Mouse (Mus musculus) embryonic facial prominence, embryonic 11.5 days (tissue): ENCODE measurements around the gene Stk33. TPM values are rescaled to one million over a fixed set of nuclear protein-coding genes. Genes with fewer than 3 reads are reported as not detected.

Source experiments
- ATAC-seq: fragments of 200-750 bp; cut with Nextera tagmentation; replicated peaks from 2 replicates; pipeline ENCODE4 v1.8.0; 2017; ENCODE audit warnings: low read depth; ENCODE audit not compliant: insufficient number of reproducible peaks, low FRiP score, low TSS enrichment
- DNase-seq: peaks from one replicate; pipeline ENCODE4 v3.0.0-alpha.2; 2015; ENCODE audit warnings: low spot score
- H3K27ac ChIP-seq: fragments of 300-500 bp; sonication (generic); replicated peaks from 2 replicates; pipeline ENCODE4 v1.5.1; 2014; ENCODE audit warnings: mild to moderate bottlenecking, low read depth, low read length, control low read depth
- H3K27me3 ChIP-seq: fragments of 300-500 bp; sonication (generic); 2 replicates; pipeline ENCODE4 v1.6.1; 2014; ENCODE audit warnings: mild to moderate bottlenecking, low read length, moderate library complexity, mixed read lengths; ENCODE audit not compliant: control insufficient read depth, insufficient read depth
- H3K36me3 ChIP-seq: fragments of 300-500 bp; sonication (generic); replicated peaks from 2 replicates; pipeline ENCODE4 v1.6.1; 2014; ENCODE audit warnings: low read depth, mild to moderate bottlenecking, low read length, moderate library complexity, mixed read lengths; ENCODE audit not compliant: control insufficient read depth, insufficient read depth
- H3K4me1 ChIP-seq: fragments of 300-500 bp; sonication (generic); 2 replicates; pipeline ENCODE4 v1.6.1; 2014; ENCODE audit warnings: low read length, mixed read lengths; ENCODE audit not compliant: control insufficient read depth, insufficient read depth
- H3K4me2 ChIP-seq: fragments of 300-500 bp; sonication (generic); 2 replicates; pipeline ENCODE4 v1.6.1; 2014; ENCODE audit warnings: low read depth, mild to moderate bottlenecking, control low read depth, low read length, moderate library complexity
- H3K4me3 ChIP-seq: fragments of 300-500 bp; sonication (generic); 2 replicates; pipeline ENCODE4 v1.5.1; 2014; ENCODE audit warnings: low read depth, low read length, control low read depth
- H3K9ac ChIP-seq: fragments of 300-500 bp; sonication (generic); replicated peaks from 2 replicates; pipeline ENCODE4 v1.6.1; 2014; ENCODE audit warnings: mild to moderate bottlenecking, control low read depth, low read length
- H3K9me3 ChIP-seq: fragments of 300-500 bp; sonication (generic); replicated peaks from 2 replicates; pipeline ENCODE4 v1.6.1; 2016; ENCODE audit warnings: mild to moderate bottlenecking, low read length, inconsistent platforms, mixed read lengths; ENCODE audit not compliant: control insufficient read depth
- WGBS: fragments of 180-500 bp; shearing (Covaris S2); extraction: QIAGEN DNeasy Blood & Tissue Kit; methylation state at CpG from one replicate; pipeline ENCODE4 v1.1.7; 2014; 5-methylcytosine and 5-hydroxymethylcytosine counted together
- polyA plus RNA-seq: library from polyadenylated mRNA; unstranded; fragments of >200 nt; fragmentation: Nextera tagmentation; extraction: Ambion mirVana; gene quantifications from 2 replicates; pipeline ENCODE4 v1.2.1, GENCODE M21; 2014

Gene Stk33
- polyA plus RNA-seq, 1 experiment from 2014 or later = 3.8 TPM

DNA sequence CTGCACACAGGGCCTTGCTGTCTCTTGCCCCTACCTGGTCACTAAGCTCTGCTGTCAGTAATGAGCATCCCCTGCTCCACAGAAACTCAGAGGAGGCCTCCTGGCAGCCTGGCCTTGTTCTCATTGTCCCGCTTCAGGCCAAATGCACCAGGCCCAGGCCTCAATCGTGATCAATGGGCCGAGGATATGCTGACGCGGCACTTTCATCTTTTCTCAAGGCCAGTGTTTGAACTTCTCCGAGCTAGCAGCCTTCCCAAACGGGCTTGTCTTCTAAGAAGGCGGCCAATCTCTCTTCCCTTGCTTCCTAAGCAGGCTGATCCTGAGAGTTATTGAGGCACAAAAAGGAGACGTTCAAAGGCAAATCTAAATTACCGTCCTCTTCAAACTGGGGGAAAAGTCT is 200.2 kb downstream of the Stk33 start:
- DNase-seq (no peak), ATAC-seq (no peak)
- no peak overlapping the region for H3K4me3 ChIP-seq
- H3K27ac ChIP-seq = no peak overlapping the region
- H3K9me3 ChIP-seq = no peaks in the 10 kb centered on the region
- H3K4me1 ChIP-seq = no peaks in the 10 kb centered on the region
- no peaks in the 10 kb centered on the region for H3K36me3 ChIP-seq
- H3K27me3 ChIP-seq = no peaks in the 10 kb centered on the region
- no peak overlapping the region for H3K9ac ChIP-seq
- 81% methylated on average over 10 of the region's 10 CpGs for WGBS
- H3K4me2 ChIP-seq = no peak overlapping the region

- no peaks in the 10 kb centered on the region; the same call in 1 of the 2 replicates for H3K4me1 ChIP-seq
These were observed 203.8 kb downstream of the Stk33 start for GRCm38 (mm10) chr7:109234882-109235640.

DNA sequence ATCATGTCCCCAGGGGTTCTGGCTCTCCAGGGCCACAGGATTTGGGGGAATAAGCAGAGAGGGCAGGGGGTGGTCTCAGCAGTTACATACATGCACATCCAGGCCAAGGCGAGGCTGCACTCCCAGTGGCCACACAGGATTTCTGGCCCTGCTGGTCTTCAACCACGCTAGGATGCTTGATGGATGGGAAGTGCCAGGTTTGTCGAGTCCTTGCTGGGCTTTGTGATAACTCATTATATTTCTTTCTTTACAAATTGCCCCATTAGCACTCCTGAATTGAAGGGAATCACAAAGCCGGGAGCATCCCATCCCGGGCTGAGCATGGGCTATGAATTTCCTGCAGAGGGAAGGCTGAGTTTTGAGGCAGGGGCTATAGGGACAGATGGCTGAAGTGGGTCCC is 204.4 kb downstream of the Stk33 start:
- Histone ChIP-seq H3K27me3 (no peaks in the 10 kb centered on the region), H3K27ac (no peak overlapping the region)
- DNase-seq = no peak

More at GRCm38 (mm10) chr7:109234882-109235640, 203.8 kb downstream of the Stk33 start:
- ATAC-seq (no peak), DNase-seq (peak; percentile 10)
- Histone ChIP-seq H3K4me2 (no peak overlapping the region), H3K4me3 (no peak overlapping the region), H3K36me3 (no peaks in the 10 kb centered on the region), H3K27me3 (no peaks in the 10 kb centered on the region), H3K9ac (no peak overlapping the region), H3K9me3 (no peaks in the 10 kb centered on the region), H3K27ac (no peak overlapping the region)
- 11% methylated on average over 2 of the region's 2 CpGs for WGBS

DNA sequence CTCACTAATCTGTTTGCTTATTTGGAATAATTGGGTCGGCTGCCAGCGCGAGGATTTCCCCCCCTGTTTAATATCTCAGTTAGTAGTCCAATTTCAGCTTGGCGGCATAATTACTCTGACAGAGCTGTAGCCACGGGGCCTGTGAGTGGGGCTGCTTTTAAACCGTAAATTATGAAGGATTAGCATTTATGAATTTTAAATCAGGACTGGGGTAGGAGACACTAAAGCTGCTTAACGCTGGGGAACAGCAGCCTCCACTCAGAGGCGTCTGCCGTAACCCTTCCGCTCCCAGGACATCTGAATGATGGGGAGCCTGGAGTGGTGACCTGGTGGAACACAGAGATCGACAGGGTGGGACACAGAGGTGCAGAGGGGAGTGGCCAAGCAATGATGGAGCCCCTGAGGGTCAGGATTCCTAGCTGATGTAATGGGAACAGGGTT is 207.0 kb downstream of the Stk33 start:
- Histone ChIP-seq H3K9me3 (no peaks in the 10 kb centered on the region), H3K27me3 (no peaks in the 10 kb centered on the region), H3K4me2 (no peak overlapping the region), H3K36me3 (no peaks in the 10 kb centered on the region), H3K9ac (no peak overlapping the region), H3K4me1 (no peaks in the 10 kb centered on the region; the same call in 1 of the 2 replicates), H3K27ac (no peak overlapping the region), H3K4me3 (no peak overlapping the region)
- WGBS = 48% methylated on average over 11 of the region's 11 CpGs
- DNase-seq (no peak), ATAC-seq (0 out of 2 replicates have a peak, but pooled peaks have one; percentile 19)

More for the DNA sequence above, 204.4 kb downstream of the Stk33 start:
- no peak for ATAC-seq
- no peak overlapping the region for H3K4me2 ChIP-seq
- no peaks in the 10 kb centered on the region; the same call in 1 of the 2 replicates for H3K4me1 ChIP-seq
- H3K36me3 ChIP-seq = no peaks in the 10 kb centered on the region
- WGBS = 29% methylated on average over 5 of the region's 5 CpGs
- H3K9me3 ChIP-seq = no peaks in the 10 kb centered on the region
- no peak overlapping the region for H3K4me3 ChIP-seq
- H3K9ac ChIP-seq = no peak overlapping the region

- no peak overlapping the region for H3K4me3 ChIP-seq
- H3K9ac ChIP-seq = no peak overlapping the region
- no peak overlapping the region for H3K27ac ChIP-seq
- ATAC-seq (no peak), DNase-seq (no peak)
- no peaks in the 10 kb centered on the region; the same call in 1 of the 2 replicates for H3K4me1 ChIP-seq
- H3K9me3 ChIP-seq = no peaks in the 10 kb centered on the region
- WGBS = 73% methylated on average over 5 of the region's 5 CpGs
- no peaks in the 10 kb centered on the region for H3K36me3 ChIP-seq
- H3K27me3 ChIP-seq = no peaks in the 10 kb centered on the region
- no peak overlapping the region for H3K4me2 ChIP-seq
These were observed 207.6 kb downstream of the Stk33 start for GRCm38 (mm10) chr7:109231307-109231706.

DNA sequence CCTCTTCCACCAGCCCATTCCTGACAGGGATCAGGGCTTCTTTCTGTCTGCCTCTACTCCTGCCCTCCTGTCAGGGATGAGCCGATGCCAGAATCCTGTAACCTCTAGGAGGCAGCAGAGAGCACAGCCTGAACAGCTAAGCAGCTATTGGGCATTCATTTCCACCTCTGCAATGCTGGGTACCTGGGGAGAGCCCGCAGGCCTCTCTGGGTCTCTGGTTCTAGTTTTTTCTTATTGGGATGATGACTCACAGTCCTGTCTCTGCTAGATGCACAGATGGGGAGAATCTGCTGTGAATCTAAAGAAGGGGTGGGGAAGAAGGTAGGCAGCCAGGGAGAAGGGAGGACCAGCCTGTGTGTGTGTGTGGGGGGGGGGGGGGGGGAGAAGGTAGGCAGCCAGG is 208.1 kb downstream of the Stk33 start:
- Histone ChIP-seq H3K4me3 (no peak overlapping the region), H3K27ac (no peak overlapping the region), H3K36me3 (no peaks in the 10 kb centered on the region), H3K27me3 (no peaks in the 10 kb centered on the region), H3K9ac (no peak overlapping the region), H3K4me2 (no peak overlapping the region), H3K4me1 (no peaks in the 10 kb centered on the region; the same call in 1 of the 2 replicates), H3K9me3 (no peaks in the 10 kb centered on the region)
- WGBS = 17% methylated on average over 2 of the region's 2 CpGs
- DNase-seq (peak; percentile 79), ATAC-seq (no peak)

Other genes with a start within 250 kb of the Stk33 start
- gene Trim66, start 69.1 kb upstream of the Stk33 start, polyA plus RNA-seq = 0.43 and 0.64 TPM in 2 replicates
- 134 and 137 TPM in 2 replicates for gene Rpl27a, start 80.1 kb upstream of the Stk33 start, polyA plus RNA-seq